Mouse (Mus musculus) stomach, postnatal 0 days (tissue): ENCODE data around the gene Unc5c. TPM values are rescaled to one million over a fixed set of nuclear protein-coding genes. Genes with fewer than 3 reads are reported as not detected.

ENCODE experiments used
- ATAC-seq: fragments of 200-750 bp; cut with Nextera tagmentation; 2 replicates; pipeline ENCODE4 v1.8.0; 2017; ENCODE audit not compliant: low FRiP score, low TSS enrichment
- DNase-seq: peaks from one replicate; pipeline ENCODE4 v3.0.0-alpha.2; 2016; ENCODE audit warnings: low spot score
- H3K27ac ChIP-seq: fragments of 300-500 bp; sonication (generic); replicated peaks from 2 replicates; pipeline ENCODE4 v1.5.1; 2014; ENCODE audit warnings: mild to moderate bottlenecking, control low read depth
- H3K27me3 ChIP-seq: fragments of 300-500 bp; sonication (generic); 2 replicates; pipeline ENCODE4 v1.6.1; 2014; ENCODE audit warnings: low read length; ENCODE audit not compliant: control insufficient read depth, insufficient read depth
- H3K36me3 ChIP-seq: fragments of 300-500 bp; sonication (generic); 2 replicates; pipeline ENCODE4 v1.6.1; 2014; ENCODE audit warnings: low read length, mixed read lengths; ENCODE audit not compliant: control insufficient read depth, insufficient read depth
- H3K4me1 ChIP-seq: fragments of 300-500 bp; sonication (generic); replicated peaks from 2 replicates; pipeline ENCODE4 v1.6.1; 2014; ENCODE audit warnings: antibody characterized with exemption; ENCODE audit not compliant: control insufficient read depth, insufficient read depth
- H3K4me2 ChIP-seq: fragments of 300-500 bp; sonication (generic); replicated peaks from 2 replicates; pipeline ENCODE4 v1.6.1; 2014; ENCODE audit warnings: low read depth, mild to moderate bottlenecking, control low read depth, moderate library complexity
- H3K4me3 ChIP-seq: fragments of 300-500 bp; sonication (generic); 2 replicates; pipeline ENCODE4 v1.5.1; 2014; ENCODE audit warnings: low read depth, low read length, control low read depth
- H3K9ac ChIP-seq: fragments of 300-500 bp; sonication (generic); 2 replicates; pipeline ENCODE4 v1.6.1; 2014; ENCODE audit warnings: mild to moderate bottlenecking, low read length, control low read depth, mixed read lengths
- H3K9me3 ChIP-seq: fragments of 300-500 bp; sonication (generic); 2 replicates; pipeline ENCODE4 v1.6.1; 2016; ENCODE audit warnings: low read length; ENCODE audit not compliant: control insufficient read depth
- CTCF ChIP-seq: IDR thresholded peaks from 2 replicates; pipeline ENCODE4 v1.5.1; 2016; ENCODE audit warnings: antibody characterized with exemption, low read depth, mild to moderate bottlenecking, moderate library complexity
- EP300 ChIP-seq: optimal IDR thresholded peaks from 2 replicates; pipeline ENCODE3; 2016; ENCODE audit warnings: antibody characterized with exemption
- WGBS: fragments of 180-500 bp; shearing (Covaris S2); extraction: QIAGEN DNeasy Blood & Tissue Kit; methylation state at CpG from one replicate; pipeline ENCODE4 v1.1.7; 2014; 5-methylcytosine and 5-hydroxymethylcytosine counted together
- polyA plus RNA-seq: library from polyadenylated mRNA; unstranded; fragments of >200 nt; fragmentation: Nextera tagmentation; extraction: Ambion mirVana; gene quantifications from 2 replicates; pipeline ENCODE4 v1.2.1, GENCODE M21; 2015

The Unc5c gene
- polyA plus RNA-seq, 1 experiment from 2014 or later: 2.0 TPM

DNA sequence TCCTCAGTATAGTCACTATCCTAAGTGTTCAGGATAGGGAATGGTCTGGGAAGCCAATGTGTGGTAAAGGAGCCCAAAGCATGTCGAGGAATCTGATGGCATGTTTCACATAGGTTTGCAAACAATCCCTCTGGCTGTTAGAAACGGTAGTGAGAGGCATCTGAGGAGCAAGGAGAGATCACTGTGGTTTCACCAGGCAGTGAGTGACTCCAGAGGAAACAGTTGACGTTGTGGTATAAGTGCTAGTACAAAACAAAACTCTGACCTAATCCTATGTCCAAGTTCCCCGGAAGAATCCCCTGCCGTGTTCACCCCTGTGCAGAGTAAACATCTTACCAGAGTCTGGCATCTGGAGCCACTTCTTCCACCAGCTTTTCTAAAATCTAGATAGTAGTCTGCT lies 179.2 kb downstream of the Unc5c start:
- H3K9me3 ChIP-seq: no peaks in the 10 kb centered on the region
- TF ChIP-seq EP300 (no peak), CTCF (no peak)
- no peak for DNase-seq
- H3K27ac ChIP-seq: no peak overlapping the region
- 49% methylated on average over 5 of the region's 5 CpGs for WGBS
- H3K36me3 ChIP-seq: no peaks in the 10 kb centered on the region
- no peak overlapping the region for H3K9ac ChIP-seq
- no peak overlapping the region for H3K4me3 ChIP-seq
- H3K4me2 ChIP-seq: no peak overlapping the region
- no peaks in the 10 kb centered on the region for H3K27me3 ChIP-seq
- no peak for ATAC-seq
- H3K4me1 ChIP-seq: no peaks in the 10 kb centered on the region

DNA sequence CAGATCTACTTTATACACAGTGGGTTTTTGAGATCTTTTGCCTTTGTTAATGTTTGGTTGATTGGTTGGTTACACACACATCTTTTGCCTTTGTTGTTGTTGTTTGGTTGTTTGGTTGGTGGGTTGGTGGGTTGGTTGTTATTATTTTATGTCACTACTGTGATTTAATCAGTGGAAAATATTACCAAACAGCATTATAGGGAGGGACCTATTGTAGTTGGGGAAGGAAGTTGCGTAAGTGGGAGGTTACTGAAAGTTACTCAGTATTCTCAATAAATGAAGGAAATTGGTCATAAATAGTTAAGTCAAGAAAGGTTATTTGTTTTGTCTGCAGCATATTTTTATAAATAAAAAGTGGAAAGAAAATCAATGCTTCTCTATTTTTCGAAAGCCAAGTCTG lies 181.6 kb downstream of the Unc5c start:
- H3K4me3 ChIP-seq: no peak overlapping the region
- no peaks in the 10 kb centered on the region for H3K9me3 ChIP-seq
- no peak for DNase-seq
- no peak overlapping the region for H3K4me2 ChIP-seq
- no peak overlapping the region for H3K27ac ChIP-seq
- ATAC-seq: no peak
- no peaks in the 10 kb centered on the region for H3K4me1 ChIP-seq
- no peak overlapping the region for H3K9ac ChIP-seq
- no peaks in the 10 kb centered on the region for H3K27me3 ChIP-seq
- TF ChIP-seq CTCF (no peak), EP300 (no peak)
- H3K36me3 ChIP-seq: no peaks in the 10 kb centered on the region
- WGBS: 84% methylated on average over 2 of the region's 2 CpGs

- no peak overlapping the region for H3K27ac ChIP-seq
- no peaks in the 10 kb centered on the region for H3K27me3 ChIP-seq
- TF ChIP-seq EP300 (no peak), CTCF (no peak)
- 88% methylated on average over 3 of the region's 3 CpGs for WGBS
- H3K4me1 ChIP-seq: no peaks in the 10 kb centered on the region
- H3K9me3 ChIP-seq: no peaks in the 10 kb centered on the region
- H3K36me3 ChIP-seq: no peaks in the 10 kb centered on the region
- DNase-seq (no peak), ATAC-seq (no peak)
- H3K4me3 ChIP-seq: no peak overlapping the region
- no peak overlapping the region for H3K9ac ChIP-seq
- no peak overlapping the region for H3K4me2 ChIP-seq
Observed at GRCm38 (mm10) chr3:141650658-141651057, 185.6 kb downstream of the Unc5c start.

- Histone ChIP-seq H3K4me2 (no peak overlapping the region), H3K36me3 (no peaks in the 10 kb centered on the region), H3K4me1 (no peaks in the 10 kb centered on the region), H3K4me3 (no peak overlapping the region), H3K27me3 (no peaks in the 10 kb centered on the region), H3K9me3 (no peaks in the 10 kb centered on the region), H3K27ac (no peak overlapping the region), H3K9ac (no peak overlapping the region)
- TF ChIP-seq EP300: no peak
- TF ChIP-seq CTCF: no peak
- 70% methylated on average over 1 of the region's 1 CpGs for WGBS
- no peak for DNase-seq
- ATAC-seq: no peak
Observed at GRCm38 (mm10) chr3:141653915-141654314, 188.9 kb downstream of the Unc5c start.

- no peak overlapping the region for H3K27ac ChIP-seq
- H3K27me3 ChIP-seq: no peaks in the 10 kb centered on the region
- H3K9ac ChIP-seq: no peak overlapping the region
- no peak overlapping the region for H3K4me3 ChIP-seq
- no peak for ATAC-seq
- H3K9me3 ChIP-seq: no peaks in the 10 kb centered on the region
- TF ChIP-seq CTCF (no peak), EP300 (no peak)
- H3K4me2 ChIP-seq: no peak overlapping the region
- 62% methylated on average over 3 of the region's 3 CpGs for WGBS
- no peaks in the 10 kb centered on the region for H3K36me3 ChIP-seq
- no peaks in the 10 kb centered on the region for H3K4me1 ChIP-seq
- DNase-seq: no peak
Observed at GRCm38 (mm10) chr3:141659041-141659789, 194.2 kb downstream of the Unc5c start.

GRCm38 (mm10) chr3:141660065-141661062 lies 195.3 kb downstream of the Unc5c start:
- H3K4me3 ChIP-seq: no peak overlapping the region
- 45% methylated on average over 15 of the region's 15 CpGs for WGBS
- no peaks in the 10 kb centered on the region for H3K27me3 ChIP-seq
- TF ChIP-seq CTCF (no peak), EP300 (no peak)
- H3K27ac ChIP-seq: no peak overlapping the region
- no peak overlapping the region for H3K9ac ChIP-seq
- no peaks in the 10 kb centered on the region for H3K9me3 ChIP-seq
- H3K36me3 ChIP-seq: no peaks in the 10 kb centered on the region
- H3K4me2 ChIP-seq: no peak overlapping the region
- DNase-seq (no peak), ATAC-seq (no peak)
- H3K4me1 ChIP-seq: no peaks in the 10 kb centered on the region
